ENCODE assay signal across 8 mouse cellular contexts in genomic region chr5:107251751-107252305, GRCm38 (mm10). TPM values are rescaled to one million over a fixed set of nuclear protein-coding genes. Genes with fewer than 3 reads are reported as not detected.
A peak's percentile ranks its signal among the peaks of the same experiment; 100 is the strongest.
DNase-seq lines count a peak whose midpoint lies in the region; ATAC-seq and TF ChIP-seq lines count a peak whose summit lies in the region.

No protein-coding gene starts in this region.

- peak; percentile 75 for DNase-seq in MEL (ENCODE audit: low read depth, low spot score)
- DNase-seq in adrenal gland, postnatal 36 days = peak; percentile 80 to 81
- DNase-seq in retina, embryonic 14.5 days (ENCODE audit: low spot score) = peak; percentile 80
- DNase-seq in spleen, postnatal 4 days (ENCODE audit: low spot score in 2 of 2) = no peak
- no peak for DNase-seq in urinary bladder, postnatal 10 days (ENCODE audit: low spot score)

- TF ChIP-seq RAD21 in MEL (IDR thresholded peaks at IDR 0.05; ENCODE audit: low read depth, low read length) = no peak

- no peak overlapping the region for H3K4me2 ChIP-seq in heart, embryonic 12.5 days
- H3K4me2 ChIP-seq in kidney, embryonic 16.5 days (replicated peaks; ENCODE audit: low read depth, low read length) = no peak overlapping the region
- H3K4me2 ChIP-seq in liver, embryonic 12.5 days = peak overlapping the region; percentile 31; the same call in 1 of the 2 replicates

- peaks cover 3 to 21% of the 10 kb centered on the region in 2 experiments for H3K4me1 ChIP-seq in MEL (ENCODE audit: control insufficient read depth in 1 of 2, insufficient read depth in 2 of 2, low read length in 2 of 2)
- peaks cover 34% of the 10 kb centered on the region for H3K4me1 ChIP-seq in heart, embryonic 12.5 days (replicated peaks)
- peaks cover 15% of the 10 kb centered on the region for H3K4me1 ChIP-seq in kidney, embryonic 16.5 days (ENCODE audit: insufficient read depth, low read length)
- peaks cover 48% of the 10 kb centered on the region for H3K4me1 ChIP-seq in liver, embryonic 12.5 days

- TF ChIP-seq POLR2A in MEL (IDR thresholded peaks at IDR 0.05; ENCODE audit: control insufficient read depth in 1 of 2, insufficient read depth in 1 of 2, low read depth in 1 of 2, low read length in 2 of 2, poor library complexity in 1 of 2) = no peak

- H3K4me3 ChIP-seq in MEL (ENCODE audit: control insufficient read depth in 1 of 2, insufficient read depth in 1 of 2, low read depth in 2 of 2, low read length in 2 of 2) = peak overlapping the region; percentile 19 to 39
- H3K4me3 ChIP-seq in heart, embryonic 12.5 days = no peak overlapping the region
- H3K4me3 ChIP-seq in kidney, embryonic 16.5 days (ENCODE audit: low read length) = no peak overlapping the region
- no peak overlapping the region for H3K4me3 ChIP-seq in liver, embryonic 12.5 days

- TF ChIP-seq CTCF in MEL (IDR thresholded peaks at IDR 0.05 in 2 of 3, conservative IDR thresholded peaks at IDR 0.05 in 1 of 3; ENCODE audit: control insufficient read depth in 1 of 3, insufficient read depth in 1 of 3, low read depth in 2 of 3, low read length in 3 of 3, poor library complexity in 1 of 3, severe bottlenecking in 1 of 3) = no peak

- peaks cover 11% of the 10 kb centered on the region for H3K79me2 ChIP-seq in MEL (ENCODE audit: control insufficient read depth, insufficient read depth, low read length, poor library complexity)

- no peaks in the 10 kb centered on the region for H3K9me3 ChIP-seq in MEL (replicated peaks; ENCODE audit: insufficient read depth, low read length)
- 0 out of 2 replicates have a peak, but pooled peaks cover 3% of the 10 kb centered on the region for H3K9me3 ChIP-seq in heart, embryonic 12.5 days (replicated peaks)
- H3K9me3 ChIP-seq in kidney, embryonic 16.5 days (ENCODE audit: low read length) = peaks cover 10% of the 10 kb centered on the region
- 0 out of 2 replicates have a peak, but pooled peaks cover 4% of the 10 kb centered on the region for H3K9me3 ChIP-seq in liver, embryonic 12.5 days (replicated peaks)

- peaks cover 0 to 13% of the 10 kb centered on the region in 2 experiments; a peak in 2 of 4 replicates for H3K36me3 ChIP-seq in MEL (ENCODE audit: control insufficient read depth in 1 of 2, insufficient read depth in 2 of 2, low read length in 2 of 2)
- peaks cover 5% of the 10 kb centered on the region for H3K36me3 ChIP-seq in heart, embryonic 12.5 days
- peaks cover 3% of the 10 kb centered on the region; the same call in 1 of the 2 replicates for H3K36me3 ChIP-seq in kidney, embryonic 16.5 days (ENCODE audit: insufficient read depth, low read length)
- H3K36me3 ChIP-seq in liver, embryonic 12.5 days = peaks cover 20% of the 10 kb centered on the region

- WGBS in heart, embryonic 12.5 days = 7% methylated on average over 3 of the region's 3 CpGs
- WGBS in kidney, embryonic 16.5 days = 18% methylated on average over 3 of the region's 3 CpGs
- WGBS in liver, embryonic 12.5 days (ENCODE audit: insufficient replicate concordance) = 20% methylated on average over 3 of the region's 3 CpGs

- ATAC-seq in heart, embryonic 12.5 days (ENCODE audit: insufficient number of reproducible peaks, low FRiP score) = peak; percentile 54; the same call in 1 of the 2 replicates
- 0 out of 2 replicates have a peak, but pooled peaks have one; percentile 51 for ATAC-seq in kidney, embryonic 16.5 days (ENCODE audit: low FRiP score, low TSS enrichment)
- ATAC-seq in liver, embryonic 12.5 days = peak; percentile 52; the same call in 1 of the 2 replicates

- peak overlapping the region; percentile 78 for H3K27ac ChIP-seq in MEL (ENCODE audit: control insufficient read depth, low read depth, low read length)
- H3K27ac ChIP-seq in heart, embryonic 12.5 days (ENCODE audit: poor library complexity, severe bottlenecking) = peak overlapping the region; percentile 81
- H3K27ac ChIP-seq in kidney, embryonic 16.5 days (ENCODE audit: low read length) = peak overlapping the region; percentile 6; the same call in 1 of the 2 replicates
- H3K27ac ChIP-seq in liver, embryonic 12.5 days = peak overlapping the region; percentile 75

- TF ChIP-seq EP300 in MEL (IDR thresholded peaks at IDR 0.05; ENCODE audit: low read depth in 1 of 2, low read length in 2 of 2) = peak in 1 of 2 experiments; percentile 33; a peak in 1 of 4 replicates

- H3K27me3 ChIP-seq in MEL (ENCODE audit: control insufficient read depth in 1 of 2, insufficient read depth in 2 of 2, low read length in 2 of 2) = no peaks in the 10 kb centered on the region
- H3K27me3 ChIP-seq in heart, embryonic 12.5 days (replicated peaks) = no peaks in the 10 kb centered on the region
- no peaks in the 10 kb centered on the region for H3K27me3 ChIP-seq in kidney, embryonic 16.5 days (ENCODE audit: insufficient read depth, low read length)
- no peaks in the 10 kb centered on the region for H3K27me3 ChIP-seq in liver, embryonic 12.5 days (replicated peaks)

- peak overlapping the region; percentile 64 for H3K9ac ChIP-seq in MEL (ENCODE audit: control insufficient read depth, low read depth, low read length, poor library complexity, severe bottlenecking)
- no peak overlapping the region for H3K9ac ChIP-seq in heart, embryonic 12.5 days
- no peak overlapping the region for H3K9ac ChIP-seq in kidney, embryonic 16.5 days (replicated peaks; ENCODE audit: low read length)
- peak overlapping the region; percentile 6; the same call in 1 of the 2 replicates for H3K9ac ChIP-seq in liver, embryonic 12.5 days

TF ChIP-seq in MEL, 35 proteins besides CTCF, POLR2A, EP300 and RAD21:
- TF ChIP-seq GABPA (IDR thresholded peaks at IDR 0.05; ENCODE audit: low read depth, low read length) = no peak
- no peak for TF ChIP-seq TBP (IDR thresholded peaks at IDR 0.05; ENCODE audit: low read depth, low read length)
- no peak for TF ChIP-seq TCF12 (IDR thresholded peaks at IDR 0.05; ENCODE audit: low read depth, low read length)
- TF ChIP-seq TAL1 (IDR thresholded peaks at IDR 0.05; ENCODE audit: low read length) = no peak
- TF ChIP-seq MXI1 (IDR thresholded peaks at IDR 0.05; ENCODE audit: low read depth, low read length) = no peak; the same call in 1 of the 2 replicates
- TF ChIP-seq NRF1 (IDR thresholded peaks at IDR 0.05; ENCODE audit: insufficient read depth, low read depth, low read length, poor library complexity, severe bottlenecking) = no peak
- peak; percentile 27; the same call in 1 of the 2 replicates for TF ChIP-seq BHLHE40 (IDR thresholded peaks at IDR 0.05; ENCODE audit: borderline replicate concordance, low read depth, low read length)
- TF ChIP-seq ZMIZ1 (IDR thresholded peaks at IDR 0.05; ENCODE audit: low read depth, low read length) = no peak
- peak; percentile 62 for TF ChIP-seq RCOR1 (IDR thresholded peaks at IDR 0.05; ENCODE audit: low read depth, low read length)
- no peak for TF ChIP-seq POLR2AphosphoS5 (IDR thresholded peaks at IDR 0.05; ENCODE audit: borderline replicate concordance, low read depth, low read length)
- TF ChIP-seq SIN3A (IDR thresholded peaks at IDR 0.05; ENCODE audit: low read length) = no peak
- TF ChIP-seq JUND (IDR thresholded peaks at IDR 0.05; ENCODE audit: low read depth, low read length) = no peak
- TF ChIP-seq ZC3H11A (IDR thresholded peaks at IDR 0.05; ENCODE audit: low read depth, low read length) = no peak
- TF ChIP-seq MEF2A (IDR thresholded peaks at IDR 0.05; ENCODE audit: extremely low read depth, insufficient replicate concordance, low read depth, low read length, poor library complexity, severe bottlenecking) = no peak
- TF ChIP-seq ZKSCAN1 (IDR thresholded peaks at IDR 0.05; ENCODE audit: low read depth, low read length) = no peak
- no peak for TF ChIP-seq HCFC1 (IDR thresholded peaks at IDR 0.05; ENCODE audit: low read depth, low read length)
- no peak for TF ChIP-seq GATA1 (IDR thresholded peaks at IDR 0.05; ENCODE audit: low read depth, low read length)
- TF ChIP-seq ZNF384 (IDR thresholded peaks at IDR 0.05; ENCODE audit: low read depth, low read length) = no peak
- TF ChIP-seq CHD1 (IDR thresholded peaks at IDR 0.05; ENCODE audit: low read depth, low read length) = no peak
- TF ChIP-seq ELF1 (IDR thresholded peaks at IDR 0.05; ENCODE audit: low read depth, low read length) = no peak
- TF ChIP-seq USF1 (IDR thresholded peaks at IDR 0.05; ENCODE audit: low read depth, low read length) = no peak
- no peak for TF ChIP-seq MYB (IDR thresholded peaks at IDR 0.05; ENCODE audit: low read depth, low read length)
- 0 out of 2 replicates have a peak, but pooled peaks have one; percentile 21 for TF ChIP-seq ETS1 (IDR thresholded peaks at IDR 0.05; ENCODE audit: low read depth, low read length)
- TF ChIP-seq E2F4 (IDR thresholded peaks at IDR 0.05; ENCODE audit: borderline replicate concordance, low read depth, low read length) = no peak
- no peak for TF ChIP-seq KAT2A (conservative IDR thresholded peaks at IDR 0.05; ENCODE audit: low read depth, low read length)
- 0 out of 2 replicates have a peak, but pooled peaks have one; percentile 35 for TF ChIP-seq MYC (IDR thresholded peaks at IDR 0.05; ENCODE audit: low read depth, low read length)
- TF ChIP-seq USF2 (IDR thresholded peaks at IDR 0.05; ENCODE audit: borderline replicate concordance in 1 of 2, insufficient read depth in 1 of 2, low read depth in 1 of 2, low read length in 2 of 2) = no peak
- TF ChIP-seq SMC3 (IDR thresholded peaks at IDR 0.05; ENCODE audit: low read depth, low read length) = no peak
- no peak for TF ChIP-seq MAZ (IDR thresholded peaks at IDR 0.05; ENCODE audit: low read depth, low read length)
- peak; percentile 51 for TF ChIP-seq MAX (IDR thresholded peaks at IDR 0.05; ENCODE audit: low read length)
- no peak for TF ChIP-seq NELFE (IDR thresholded peaks at IDR 0.05; ENCODE audit: low read depth, low read length)

RNA-seq across cellular contexts. Expression of gene Tgfbr3, which starts 37.6 kb away (rescaled TPM):
- total RNA-seq in MEL (2012; rRNA removed) = 5.9 and 6.7 TPM in 2 replicates
- 1 to 10 TPM in 1 of 2 experiments, not detected in 1; 3.0 TPM for polyA plus RNA-seq in MEL (2012; ENCODE audit: insufficient read depth in 1 of 2, insufficient read length in 2 of 2, low read depth in 1 of 2, low replicate concordance in 2 of 2, missing spikeins in 1 of 2)
- 100 to 1,000 TPM; 233 to 271 TPM for total RNA-seq in adrenal gland, postnatal 36 days (2021)
- 38.1 and 38.2 TPM in 2 replicates for polyA plus RNA-seq in heart, embryonic 12.5 days (2016; fragmentation: Nextera tagmentation; extraction: Ambion mirVana)
- polyA plus RNA-seq in kidney, embryonic 16.5 days (2015; fragmentation: Nextera tagmentation; extraction: Ambion mirVana) = 17.3 and 18.6 TPM in 2 replicates
- 18.4 and 19.2 TPM in 2 replicates for polyA plus RNA-seq in liver, embryonic 12.5 days (2016; fragmentation: Nextera tagmentation; extraction: Ambion mirVana)

Comparison
In these comparisons a context has a peak if more than half of its experiments do, and no peak if none do; other contexts are left out.
1. DNase-seq: peak in MEL (single experiment), adrenal gland, postnatal 36 days (2 of 2) and retina, embryonic 14.5 days (single experiment); none in spleen, postnatal 4 days (0 of 2) and urinary bladder, postnatal 10 days (single experiment).
2. H3K27ac ChIP-seq: peak in every context shown above with its lines; median percentile 81 in heart, embryonic 12.5 days; 78 in MEL; 75 in liver, embryonic 12.5 days; 6 in kidney, embryonic 16.5 days.
3. H3K4me3 ChIP-seq: peak in MEL (2 of 2); none in heart, embryonic 12.5 days (single experiment), kidney, embryonic 16.5 days (single experiment) and liver, embryonic 12.5 days (single experiment).
4. H3K9ac ChIP-seq: peak in MEL (single experiment) and liver, embryonic 12.5 days (single experiment); none in heart, embryonic 12.5 days (single experiment) and kidney, embryonic 16.5 days (single experiment).
5. Peak in every context shown above with its lines, with median percentiles within 50 percentile points of each other: ATAC-seq.